Mouse (Mus musculus) cerebellum, adult 2 months (tissue): ENCODE results near the gene Krt71.

Experiments
- CTCF ChIP-seq: fragments of 200-500 bp; IDR thresholded peaks from 2 replicates; pipeline ENCODE4 v1.5.1; 2011; ENCODE audit warnings: low read depth, mild to moderate bottlenecking, control low read depth, low read length, moderate library complexity, borderline replicate concordance; ENCODE audit not compliant: insufficient read depth
- POLR2A ChIP-seq: fragments of 200-500 bp; IDR thresholded peaks from 2 replicates; pipeline ENCODE4 v1.6.1; 2011; ENCODE audit warnings: low read length, control low read depth, borderline replicate concordance; ENCODE audit not compliant: insufficient read depth

- TF ChIP-seq POLR2A, result no peak
- no peak for TF ChIP-seq CTCF
Observed at GRCm38 (mm10) chr15:101715831-101716230, 27.1 kb downstream of the Krt71 start.
